Mouse (Mus musculus) hindbrain, embryonic 14.5 days (tissue): ENCODE results near the gene Bicdl1. TPM values are rescaled to one million over a fixed set of nuclear protein-coding genes. Genes with fewer than 3 reads are reported as not detected.

Source experiments
- ATAC-seq: fragments of 200-750 bp; cut with Nextera tagmentation; 2 replicates; pipeline ENCODE4 v1.8.0; 2017; ENCODE audit warnings: moderate number of reproducible peaks, mild to moderate bottlenecking, moderate TSS enrichment, moderate library complexity; ENCODE audit not compliant: low FRiP score
- DNase-seq: peaks from one replicate; pipeline ENCODE4 v3.0.0-alpha.2; 2015; ENCODE audit warnings: low spot score
- H3K27ac ChIP-seq: fragments of 300-500 bp; sonication (generic); 2 replicates; pipeline ENCODE4 v1.5.1; 2014; ENCODE audit warnings: mild to moderate bottlenecking, moderate library complexity
- H3K27me3 ChIP-seq: fragments of 300-500 bp; sonication (generic); 2 replicates; pipeline ENCODE4 v1.6.1; 2014; ENCODE audit warnings: mild to moderate bottlenecking, low read length, mixed read lengths; ENCODE audit not compliant: control insufficient read depth, insufficient read depth
- H3K36me3 ChIP-seq: fragments of 300-500 bp; sonication (generic); replicated peaks from 2 replicates; pipeline ENCODE4 v1.6.1; 2014; ENCODE audit not compliant: control insufficient read depth, insufficient read depth
- H3K4me1 ChIP-seq: fragments of 300-500 bp; sonication (generic); replicated peaks from 2 replicates; pipeline ENCODE4 v1.6.1; 2014; ENCODE audit warnings: antibody characterized with exemption, low read length, mixed read lengths; ENCODE audit not compliant: control insufficient read depth, insufficient read depth
- H3K4me2 ChIP-seq: fragments of 300-500 bp; sonication (generic); replicated peaks from 2 replicates; pipeline ENCODE4 v1.6.1; 2014; ENCODE audit warnings: mild to moderate bottlenecking, moderate library complexity
- H3K4me3 ChIP-seq: fragments of 300-500 bp; sonication (generic); replicated peaks from 2 replicates; pipeline ENCODE4 v1.5.1; 2014; ENCODE audit warnings: mild to moderate bottlenecking, low read length
- H3K9ac ChIP-seq: fragments of 300-500 bp; sonication (generic); 2 replicates; pipeline ENCODE4 v1.6.1; 2014
- H3K9me3 ChIP-seq: fragments of 300-500 bp; sonication (generic); 2 replicates; pipeline ENCODE4 v1.6.1; 2016; ENCODE audit warnings: low read length; ENCODE audit not compliant: control insufficient read depth
- WGBS: fragments of 180-500 bp; shearing (Covaris S2); extraction: QIAGEN DNeasy Blood & Tissue Kit; methylation state at CpG from one replicate; pipeline ENCODE4 v1.1.7; 2014; 5-methylcytosine and 5-hydroxymethylcytosine counted together
- polyA plus RNA-seq: library from polyadenylated mRNA; unstranded; fragments of >200 nt; fragmentation: Nextera tagmentation; extraction: Ambion mirVana; gene quantifications from 2 replicates; pipeline ENCODE4 v1.2.1, GENCODE M21; 2014

Gene Bicdl1
- polyA plus RNA-seq, 1 experiment from 2014 or later: 36.2 TPM

DNA sequence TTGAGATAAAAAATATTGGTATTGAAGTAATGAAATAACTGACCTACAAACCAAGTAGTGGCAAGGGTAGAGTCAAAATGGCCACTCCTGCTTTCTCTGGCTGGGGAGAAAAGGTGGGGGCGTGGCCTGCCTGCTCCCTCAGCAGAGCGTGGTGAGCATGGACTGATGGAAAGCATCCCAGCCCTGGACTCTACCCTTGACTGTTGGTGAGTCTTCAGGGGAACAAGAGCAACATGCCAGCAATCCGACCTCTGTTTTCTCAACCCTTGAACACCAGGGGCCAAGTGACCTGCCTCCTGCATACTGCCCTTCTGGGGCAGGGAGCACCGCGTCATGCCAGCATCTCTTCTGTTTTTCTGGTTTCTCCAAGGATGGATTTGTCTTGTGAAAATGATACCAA, 34.6 kb downstream of the Bicdl1 start:
- no peak overlapping the region for H3K27ac ChIP-seq
- WGBS: 71% methylated on average over 5 of the region's 5 CpGs
- no peak overlapping the region for H3K4me2 ChIP-seq
- no peak overlapping the region for H3K4me3 ChIP-seq
- H3K9ac ChIP-seq: no peak overlapping the region
- H3K27me3 ChIP-seq: no peaks in the 10 kb centered on the region
- no peaks in the 10 kb centered on the region for H3K9me3 ChIP-seq
- ATAC-seq: no peak
- H3K36me3 ChIP-seq: no peaks in the 10 kb centered on the region
- DNase-seq: no peak
- no peaks in the 10 kb centered on the region for H3K4me1 ChIP-seq

DNA sequence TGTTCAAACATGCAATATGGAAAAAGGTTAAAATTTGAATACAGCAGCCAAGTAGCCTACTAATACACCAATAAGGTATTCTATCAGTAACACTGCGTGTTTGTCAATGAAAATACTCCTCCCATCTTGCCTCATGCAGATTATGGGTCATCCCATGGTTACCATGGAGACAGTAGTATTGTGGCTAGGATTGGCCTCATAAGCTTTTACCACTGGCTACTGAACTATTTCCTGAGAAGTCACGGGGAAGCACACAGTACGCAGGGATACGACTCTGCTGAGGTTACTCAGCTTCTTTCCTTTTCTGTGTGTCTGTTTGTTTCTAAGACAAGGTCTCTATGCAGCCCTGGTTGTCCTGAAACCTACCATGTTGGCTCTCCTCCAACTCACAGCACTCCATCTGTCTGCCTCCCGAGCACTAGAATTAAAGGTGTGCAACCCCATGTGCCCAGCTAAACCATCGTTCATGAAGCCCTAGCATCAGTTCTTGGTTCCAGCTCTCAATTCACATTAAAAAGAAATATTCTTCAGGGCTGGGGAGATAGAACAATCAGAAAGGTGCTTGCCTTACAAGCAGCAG, 36.1 kb downstream of the Bicdl1 start:
- WGBS: 54% methylated on average over 6 of the region's 6 CpGs
- Histone ChIP-seq H3K36me3 (no peaks in the 10 kb centered on the region), H3K4me1 (no peaks in the 10 kb centered on the region), H3K27ac (no peak overlapping the region), H3K9ac (no peak overlapping the region), H3K4me3 (no peak overlapping the region), H3K27me3 (no peaks in the 10 kb centered on the region), H3K9me3 (no peaks in the 10 kb centered on the region), H3K4me2 (no peak overlapping the region)
- ATAC-seq: no peak
- DNase-seq: no peak

DNA sequence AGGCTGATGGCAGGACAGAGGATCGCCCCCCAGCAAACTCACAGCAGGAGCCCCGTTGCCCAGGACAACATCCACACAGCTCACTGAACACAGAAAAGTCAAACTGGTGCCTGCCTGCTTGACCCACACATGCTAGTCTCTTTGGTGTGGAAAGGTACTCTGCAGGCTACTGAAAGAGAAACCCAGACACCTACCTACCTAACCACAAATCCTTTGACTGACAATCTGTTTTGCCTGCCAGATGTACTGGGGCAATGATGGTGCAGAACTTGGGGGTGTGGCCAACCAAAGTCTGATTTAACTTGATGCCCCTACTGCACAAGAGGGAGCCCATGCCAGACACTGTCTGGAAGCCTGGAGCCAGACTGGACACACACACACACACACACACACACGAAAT, 38.1 kb downstream of the Bicdl1 start:
- DNase-seq: no peak
- no peak overlapping the region for H3K27ac ChIP-seq
- no peak overlapping the region for H3K9ac ChIP-seq
- no peaks in the 10 kb centered on the region for H3K27me3 ChIP-seq
- no peak overlapping the region for H3K4me3 ChIP-seq
- no peak for ATAC-seq
- H3K4me2 ChIP-seq: no peak overlapping the region
- WGBS: 43% methylated on average over 3 of the region's 3 CpGs
- H3K4me1 ChIP-seq: no peaks in the 10 kb centered on the region
- H3K9me3 ChIP-seq: no peaks in the 10 kb centered on the region
- H3K36me3 ChIP-seq: no peaks in the 10 kb centered on the region

DNA sequence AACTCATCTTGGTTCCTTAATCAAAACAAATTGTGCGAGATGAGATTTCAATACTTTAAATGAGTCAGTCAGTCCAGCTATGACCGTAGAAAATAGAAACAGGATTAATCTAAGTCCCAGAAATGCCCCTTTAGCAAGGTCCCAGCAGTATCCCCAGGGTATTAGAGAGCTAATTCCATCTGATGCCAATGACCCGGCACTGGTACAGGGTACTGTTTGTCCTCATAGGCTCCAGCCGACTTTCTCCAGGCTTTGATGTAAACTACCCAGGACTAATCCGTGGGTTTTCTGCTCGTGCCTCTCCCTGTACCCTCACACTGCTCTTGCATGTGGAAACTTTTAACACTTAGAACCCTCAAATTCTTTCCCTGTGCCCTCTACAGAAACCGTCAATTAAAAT, 44.7 kb downstream of the Bicdl1 start:
- 70% methylated on average over 7 of the region's 7 CpGs for WGBS
- Histone ChIP-seq H3K27ac (no peak overlapping the region), H3K4me3 (no peak overlapping the region), H3K27me3 (no peaks in the 10 kb centered on the region), H3K36me3 (no peaks in the 10 kb centered on the region), H3K9me3 (no peaks in the 10 kb centered on the region), H3K4me1 (no peaks in the 10 kb centered on the region), H3K9ac (no peak overlapping the region), H3K4me2 (no peak overlapping the region)
- DNase-seq (no peak), ATAC-seq (no peak)

DNA sequence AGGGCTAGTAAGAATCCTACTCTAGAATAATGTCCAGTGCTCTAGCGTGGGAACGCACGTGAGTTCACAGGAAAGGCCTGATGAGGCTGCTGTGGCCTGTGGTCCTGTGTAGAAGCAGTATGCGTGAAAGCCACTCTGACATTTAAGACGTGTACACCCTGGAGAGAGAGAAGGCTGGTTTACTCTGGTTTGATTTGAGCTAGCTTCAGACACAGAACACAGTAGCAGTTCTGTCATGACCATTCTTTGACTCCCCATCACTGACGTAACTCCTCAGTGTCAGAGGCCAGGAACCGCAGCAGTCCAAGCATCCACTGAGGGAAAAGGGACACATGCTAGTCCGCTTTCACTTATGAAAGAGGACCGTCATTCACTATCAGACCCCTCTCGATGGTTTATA, 46.3 kb downstream of the Bicdl1 start:
- no peak overlapping the region for H3K4me2 ChIP-seq
- ATAC-seq (no peak), DNase-seq (no peak)
- WGBS: 87% methylated on average over 10 of the region's 10 CpGs
- H3K9ac ChIP-seq: no peak overlapping the region
- H3K27me3 ChIP-seq: no peaks in the 10 kb centered on the region
- no peaks in the 10 kb centered on the region for H3K9me3 ChIP-seq
- H3K4me3 ChIP-seq: no peak overlapping the region
- H3K27ac ChIP-seq: no peak overlapping the region
- no peaks in the 10 kb centered on the region for H3K4me1 ChIP-seq
- no peaks in the 10 kb centered on the region for H3K36me3 ChIP-seq

DNA sequence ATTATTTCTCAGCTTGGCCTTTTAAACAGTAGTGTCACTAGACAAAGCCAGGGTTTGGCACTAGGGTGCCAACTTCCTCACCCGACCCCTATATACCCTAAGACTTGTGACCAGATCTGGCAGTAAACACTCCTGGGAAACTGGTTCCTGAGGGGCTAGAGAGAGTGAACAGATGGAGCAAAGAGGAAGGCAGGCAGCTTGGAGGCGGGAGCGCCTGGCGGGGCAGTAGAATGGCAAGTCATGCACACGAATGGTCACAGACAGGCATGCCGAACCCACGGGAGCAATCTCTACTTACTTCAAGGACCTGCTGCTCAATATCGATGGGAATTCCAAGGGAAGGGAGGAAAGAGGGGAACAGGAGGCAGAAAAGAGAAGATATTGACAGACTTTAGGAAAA, 59.6 kb downstream of the Bicdl1 start:
- DNase-seq: no peak
- Histone ChIP-seq H3K4me3 (no peak overlapping the region), H3K4me2 (no peak overlapping the region), H3K27me3 (no peaks in the 10 kb centered on the region), H3K9ac (no peak overlapping the region), H3K4me1 (no peaks in the 10 kb centered on the region), H3K36me3 (peaks cover 17% of the 10 kb centered on the region), H3K27ac (no peak overlapping the region), H3K9me3 (no peaks in the 10 kb centered on the region)
- WGBS: 69% methylated on average over 8 of the region's 8 CpGs
- no peak for ATAC-seq

DNA sequence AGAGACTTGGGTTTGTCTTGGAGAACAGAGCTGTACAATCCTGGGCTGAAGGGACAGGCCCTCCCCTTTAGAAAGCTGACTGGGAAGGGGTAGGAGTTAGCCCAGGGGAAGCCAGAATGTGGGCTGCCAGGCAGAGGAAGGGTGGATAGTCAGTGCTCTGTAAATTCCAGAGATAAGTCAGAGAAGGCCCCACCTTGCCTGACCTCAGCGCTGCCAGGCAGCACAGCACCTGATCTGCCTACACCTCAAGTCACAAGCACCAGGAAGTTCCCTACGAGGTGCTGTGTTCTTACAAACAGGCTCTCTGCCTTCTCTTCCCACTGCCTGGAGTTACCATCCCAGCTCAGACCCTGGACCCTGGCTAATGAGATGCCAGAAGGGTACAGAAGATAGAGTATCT, 61.0 kb downstream of the Bicdl1 start:
- Histone ChIP-seq H3K4me2 (no peak overlapping the region), H3K27me3 (no peaks in the 10 kb centered on the region), H3K4me1 (peaks cover 6% of the 10 kb centered on the region; the same call in 1 of the 2 replicates), H3K36me3 (peaks cover 17% of the 10 kb centered on the region), H3K27ac (no peak overlapping the region), H3K9me3 (no peaks in the 10 kb centered on the region), H3K9ac (no peak overlapping the region), H3K4me3 (no peak overlapping the region)
- no peak for DNase-seq
- WGBS: 84% methylated on average over 2 of the region's 2 CpGs
- no peak for ATAC-seq

DNA sequence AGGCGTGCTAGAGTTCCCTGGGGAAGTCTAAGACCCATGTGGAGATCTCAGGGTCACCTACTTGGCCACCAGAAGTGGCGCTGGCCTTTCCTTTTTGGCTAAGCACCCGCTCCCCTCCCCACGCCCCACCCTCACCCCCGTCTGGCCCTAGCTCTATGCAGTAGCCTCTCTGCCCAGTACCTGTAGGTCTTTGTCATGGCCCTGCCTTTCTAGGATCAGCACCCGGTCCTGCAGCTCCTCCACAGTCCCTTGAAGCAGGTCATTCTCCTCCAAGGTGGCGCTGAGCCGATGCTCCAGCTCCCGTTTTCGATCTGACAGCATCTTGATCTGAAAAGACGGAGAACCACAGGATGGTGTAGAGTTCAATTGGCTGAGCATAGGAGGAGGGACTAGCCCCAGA, 61.4 kb downstream of the Bicdl1 start:
- Histone ChIP-seq H3K36me3 (peaks cover 17% of the 10 kb centered on the region), H3K27ac (no peak overlapping the region), H3K27me3 (no peaks in the 10 kb centered on the region), H3K4me1 (peaks cover 6% of the 10 kb centered on the region; the same call in 1 of the 2 replicates), H3K9me3 (no peaks in the 10 kb centered on the region), H3K9ac (no peak overlapping the region), H3K4me3 (no peak overlapping the region), H3K4me2 (no peak overlapping the region)
- ATAC-seq (no peak), DNase-seq (no peak)
- 85% methylated on average over 11 of the region's 11 CpGs for WGBS

DNA sequence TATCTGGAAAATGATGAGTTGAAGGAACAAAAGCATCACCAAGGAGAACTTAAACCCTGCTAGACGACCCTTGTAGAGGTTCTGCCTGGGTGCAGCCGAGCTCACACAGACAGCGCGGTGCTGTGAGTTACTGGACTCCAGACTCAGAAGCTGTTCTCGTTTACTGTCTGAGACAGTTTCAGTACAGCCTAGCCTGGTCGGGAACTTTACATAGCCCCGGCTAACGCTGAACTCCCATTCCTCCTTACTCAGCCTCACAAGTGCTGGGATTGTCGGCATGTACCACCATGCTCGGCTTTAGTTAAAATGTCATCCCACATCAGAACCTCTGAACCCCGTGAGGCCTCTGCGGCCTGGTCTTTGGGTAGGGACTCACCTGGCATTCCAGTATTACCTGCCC, 62.4 kb downstream of the Bicdl1 start:
- Histone ChIP-seq H3K36me3 (peaks cover 17% of the 10 kb centered on the region), H3K4me3 (no peak overlapping the region), H3K4me2 (no peak overlapping the region), H3K9ac (no peak overlapping the region), H3K9me3 (no peaks in the 10 kb centered on the region), H3K27me3 (no peaks in the 10 kb centered on the region), H3K27ac (no peak overlapping the region), H3K4me1 (peaks cover 6% of the 10 kb centered on the region; the same call in 1 of the 2 replicates)
- DNase-seq: no peak
- 87% methylated on average over 12 of the region's 12 CpGs for WGBS
- no peak for ATAC-seq

DNA sequence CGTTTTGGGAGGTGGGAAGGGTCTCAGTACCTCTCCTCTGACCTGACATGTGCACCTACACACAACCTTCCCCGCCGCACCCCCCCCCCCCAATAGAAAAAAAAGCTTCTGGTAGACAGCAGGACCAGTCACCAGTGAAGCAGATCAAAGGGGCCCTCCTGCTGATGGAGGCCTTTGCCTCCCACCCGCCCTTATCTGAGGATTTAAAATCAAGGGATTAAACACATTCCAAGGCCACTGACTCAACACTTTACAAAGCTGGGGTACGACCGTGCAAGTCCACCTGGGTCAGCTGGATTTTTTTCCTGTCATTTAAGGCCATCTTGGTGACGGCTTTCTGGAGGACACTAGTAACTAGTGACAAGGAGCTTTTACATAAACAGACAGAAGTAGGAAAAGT, 63.5 kb downstream of the Bicdl1 start:
- H3K36me3 ChIP-seq: peaks cover 17% of the 10 kb centered on the region
- H3K27ac ChIP-seq: no peak overlapping the region
- H3K4me2 ChIP-seq: no peak overlapping the region
- no peaks in the 10 kb centered on the region for H3K27me3 ChIP-seq
- no peaks in the 10 kb centered on the region for H3K9me3 ChIP-seq
- 28% methylated on average over 7 of the region's 7 CpGs for WGBS
- no peak for DNase-seq
- no peak for ATAC-seq
- H3K4me1 ChIP-seq: peaks cover 6% of the 10 kb centered on the region; the same call in 1 of the 2 replicates
- H3K4me3 ChIP-seq: no peak overlapping the region
- no peak overlapping the region for H3K9ac ChIP-seq
